Mouse (Mus musculus): Measurements from ENCODE around the gene Olfr832.
"Not testable (repeated sequence)": the region's sequence is repeated elsewhere in the genome, so short reads cannot be mapped to it uniquely, and the experiment has no call there.

The Olfr832 gene

DNA sequence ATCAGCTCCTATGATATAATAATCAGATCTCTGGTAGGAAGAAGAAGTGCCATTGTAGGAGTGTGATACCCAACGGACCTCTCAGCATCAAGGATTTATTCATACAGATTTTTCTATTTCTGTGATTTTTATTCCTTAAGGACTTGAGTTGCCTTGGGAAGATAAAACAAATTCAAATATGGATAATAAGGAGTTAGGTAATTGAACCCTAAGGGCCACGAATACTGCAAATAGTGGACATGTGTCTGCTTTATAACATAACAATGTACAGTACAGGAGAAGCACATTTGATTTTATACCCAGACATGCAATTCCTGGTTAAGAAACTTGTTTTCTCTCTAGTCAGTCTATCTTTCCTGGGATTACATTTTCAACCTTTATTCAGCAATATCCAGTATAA lies at the start of gene Olfr832:
Gene Olfr832 (plus strand): TSS at position 301 of the 400 bp plus-strand sequence.
- not testable (repeated sequence) for DNase-seq (ENCODE audit: low read depth, low spot score)

DNA sequence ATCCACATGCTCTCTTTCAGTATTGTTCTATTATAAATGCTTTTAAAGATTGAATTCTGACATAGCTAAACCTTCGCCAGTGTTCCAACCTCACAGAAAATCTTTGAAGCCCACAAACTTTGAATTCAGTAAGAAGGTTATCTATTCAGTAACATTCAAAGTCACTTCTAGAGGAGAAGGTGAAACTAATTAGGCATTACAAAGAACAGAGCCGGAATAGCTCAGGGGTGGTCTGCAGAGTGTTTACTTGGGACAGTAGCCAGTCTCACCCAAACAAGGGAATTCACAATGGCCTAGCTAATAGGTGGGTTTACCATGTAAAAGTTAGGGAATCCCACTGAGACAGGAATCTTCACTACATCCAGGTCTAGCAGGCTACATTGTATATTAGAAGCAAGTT lies 29.2 kb upstream of the Olfr832 start:
- not testable (repeated sequence) for DNase-seq (ENCODE audit: low read depth, low spot score)

DNA sequence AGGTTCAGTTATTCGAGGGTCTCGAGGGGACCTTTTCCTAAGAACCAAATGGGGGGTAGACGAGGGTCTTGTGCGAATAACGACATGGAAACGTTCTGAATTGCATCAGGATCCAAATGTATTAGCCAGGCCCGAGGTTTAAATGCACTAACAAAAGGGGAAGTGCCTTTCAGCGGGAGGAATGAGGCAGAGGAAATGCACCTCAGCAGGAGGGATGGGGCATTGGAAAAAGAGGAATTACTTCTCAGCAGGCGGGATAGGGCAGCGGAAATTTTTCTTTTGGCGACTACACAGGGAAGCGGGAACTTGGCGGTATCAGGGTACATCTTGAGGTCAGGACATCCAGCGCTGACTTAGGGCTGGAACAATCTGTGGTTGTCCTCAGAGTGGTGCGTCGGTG lies 9.0 kb upstream of the Olfr832 start:
- not testable (repeated sequence) for DNase-seq (ENCODE audit: low read depth, low spot score)

DNA sequence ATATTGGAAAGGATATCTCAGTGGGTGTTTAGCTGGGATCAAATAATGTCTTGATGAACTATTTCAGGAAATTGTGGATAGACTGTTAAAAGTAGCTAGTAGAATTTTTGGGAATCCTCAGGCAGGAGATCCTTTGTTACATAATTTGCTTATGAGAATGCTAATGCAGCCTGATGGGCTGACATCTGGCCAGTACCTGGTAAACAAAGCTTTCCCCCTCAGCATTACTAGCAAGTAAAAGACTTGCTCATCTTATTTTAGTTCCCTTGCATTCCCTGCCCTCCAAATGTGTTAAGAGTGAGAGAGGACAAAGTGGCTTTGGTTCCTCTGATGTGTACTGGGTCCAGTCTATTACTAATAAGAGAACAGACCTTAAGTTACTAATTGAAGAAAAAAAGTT lies 25.1 kb downstream of the Olfr832 start:
- DNase-seq (ENCODE audit: low read depth, low spot score): no peak

DNA sequence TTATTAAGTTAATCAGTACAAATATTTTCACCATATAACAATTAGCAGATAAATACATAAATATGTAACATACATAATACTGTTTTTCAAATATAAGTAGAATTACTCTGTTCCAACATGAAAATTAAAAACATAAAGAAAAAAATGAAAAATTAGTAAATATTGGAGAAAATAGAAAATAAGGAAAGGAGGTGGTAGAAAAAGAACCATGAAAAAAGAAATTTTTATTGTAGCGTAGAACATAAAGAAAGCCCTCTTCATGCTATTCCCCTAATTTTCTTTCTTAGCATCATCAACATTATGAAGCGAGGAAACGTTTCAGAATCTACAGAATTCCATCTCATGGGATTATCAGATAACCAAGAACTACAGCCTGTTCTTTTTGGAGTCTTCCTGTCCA lies 50.8 kb downstream of the Olfr832 start, which contains the start of gene Olfr834:
Gene Olfr834 (plus strand): TSS at position 301 of the 400 bp plus-strand sequence.
- DNase-seq (ENCODE audit: low read depth, low spot score): no peak
